Mouse (Mus musculus): ENCODE results near the gene Pcsk6. TPM values are rescaled to one million over a fixed set of nuclear protein-coding genes. Genes with fewer than 3 reads are reported as not detected.
A peak's percentile ranks its signal among the peaks of the same experiment; 100 is the strongest.

Pcsk6 gene
- polyA plus RNA-seq, 1 experiment = 63.6 TPM

DNA sequence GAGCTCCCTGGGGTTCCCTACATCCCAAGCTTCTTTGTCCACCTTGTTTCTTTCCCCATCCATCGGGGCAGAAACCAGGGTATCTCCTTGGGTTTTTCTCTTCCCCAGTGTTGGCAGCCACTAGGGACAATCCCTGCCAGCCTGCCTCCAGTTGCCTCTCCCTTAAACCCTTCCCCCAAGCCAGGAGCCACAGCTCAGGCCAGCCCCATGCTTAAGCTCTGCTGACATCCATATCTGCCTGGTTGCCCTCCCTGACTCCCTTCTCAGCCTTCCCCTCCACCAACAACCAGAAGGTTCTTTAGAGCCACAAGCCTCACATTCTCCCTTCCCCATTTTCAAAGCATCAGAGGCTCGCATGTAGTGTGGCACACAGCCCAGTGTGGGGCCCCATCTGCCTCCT is 10.3 kb downstream of the Pcsk6 start:
- no peak overlapping the region for H3K4me3 ChIP-seq (ENCODE audit: insufficient read depth, low read depth, low read length)
- H3K27ac ChIP-seq (replicated peaks; ENCODE audit: low read depth, low read length) = peak overlapping the region; percentile 15; the same call in 1 of the 2 replicates
- peaks cover 11% of the 10 kb centered on the region for H3K4me1 ChIP-seq (ENCODE audit: control insufficient read depth, insufficient read depth, insufficient read length, low read length)

- Histone ChIP-seq H3K27ac (replicated peaks; ENCODE audit: low read depth, low read length) (no peak overlapping the region), H3K4me1 (ENCODE audit: control insufficient read depth, insufficient read depth, insufficient read length, low read length) (peaks cover 7% of the 10 kb centered on the region), H3K4me3 (ENCODE audit: insufficient read depth, low read depth, low read length) (no peak overlapping the region)
Measured at GRCm38 (mm10) chr7:65873176-65873845, 11.8 kb downstream of the Pcsk6 start.

GRCm38 (mm10) chr7:65873902-65874301 is 12.4 kb downstream of the Pcsk6 start:
- Histone ChIP-seq H3K4me3 (ENCODE audit: insufficient read depth, low read depth, low read length) (no peak overlapping the region), H3K27ac (replicated peaks; ENCODE audit: low read depth, low read length) (no peak overlapping the region), H3K4me1 (ENCODE audit: control insufficient read depth, insufficient read depth, insufficient read length, low read length) (peaks cover 6% of the 10 kb centered on the region)

- no peak overlapping the region for H3K4me3 ChIP-seq (ENCODE audit: insufficient read depth, low read depth, low read length)
- H3K4me1 ChIP-seq (ENCODE audit: control insufficient read depth, insufficient read depth, insufficient read length, low read length) = no peaks in the 10 kb centered on the region; the same call in 1 of the 2 replicates
- H3K27ac ChIP-seq (replicated peaks; ENCODE audit: low read depth, low read length) = no peak overlapping the region
Measured at GRCm38 (mm10) chr7:65876596-65876995, 15.1 kb downstream of the Pcsk6 start.

GRCm38 (mm10) chr7:65878234-65878633 is 16.7 kb downstream of the Pcsk6 start:
- no peak overlapping the region for H3K4me3 ChIP-seq (ENCODE audit: insufficient read depth, low read depth, low read length)
- no peak overlapping the region for H3K27ac ChIP-seq (replicated peaks; ENCODE audit: low read depth, low read length)
- H3K4me1 ChIP-seq (ENCODE audit: control insufficient read depth, insufficient read depth, insufficient read length, low read length) = no peaks in the 10 kb centered on the region; the same call in 1 of the 2 replicates

GRCm38 (mm10) chr7:65879330-65879729 is 17.8 kb downstream of the Pcsk6 start:
- Histone ChIP-seq H3K4me1 (ENCODE audit: control insufficient read depth, insufficient read depth, insufficient read length, low read length) (no peaks in the 10 kb centered on the region; the same call in 1 of the 2 replicates), H3K27ac (replicated peaks; ENCODE audit: low read depth, low read length) (no peak overlapping the region), H3K4me3 (ENCODE audit: insufficient read depth, low read depth, low read length) (no peak overlapping the region)

- Histone ChIP-seq H3K4me1 (ENCODE audit: control insufficient read depth, insufficient read depth, insufficient read length, low read length) (no peaks in the 10 kb centered on the region; the same call in 1 of the 2 replicates), H3K4me3 (ENCODE audit: insufficient read depth, low read depth, low read length) (no peak overlapping the region), H3K27ac (replicated peaks; ENCODE audit: low read depth, low read length) (no peak overlapping the region)
Measured at GRCm38 (mm10) chr7:65880666-65881289, 19.2 kb downstream of the Pcsk6 start.

DNA sequence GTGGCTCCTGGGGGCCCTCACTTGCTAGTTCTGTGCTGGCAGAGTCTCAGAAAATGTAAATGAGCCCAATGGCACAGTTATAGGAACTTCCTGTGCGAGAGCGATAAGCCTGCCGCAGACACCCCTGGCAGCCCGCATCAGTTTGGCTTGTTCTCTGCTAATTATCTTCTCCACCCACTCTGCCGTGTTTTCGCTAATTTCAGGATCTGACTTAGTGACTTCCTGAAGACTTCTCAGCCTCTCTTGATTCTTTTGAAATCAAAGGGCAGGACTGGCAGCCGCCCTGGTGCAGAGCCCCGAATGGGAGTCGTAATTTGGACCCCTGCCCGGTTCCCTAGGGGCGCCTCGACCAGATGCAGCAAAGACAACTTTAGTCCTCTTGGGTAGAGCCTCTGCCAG is 19.8 kb downstream of the Pcsk6 start:
- Histone ChIP-seq H3K27ac (replicated peaks; ENCODE audit: low read depth, low read length) (no peak overlapping the region), H3K4me3 (ENCODE audit: insufficient read depth, low read depth, low read length) (peak overlapping the region; percentile 11), H3K4me1 (ENCODE audit: control insufficient read depth, insufficient read depth, insufficient read length, low read length) (no peaks in the 10 kb centered on the region; the same call in 1 of the 2 replicates)

GRCm38 (mm10) chr7:65884928-65885327 is 23.4 kb downstream of the Pcsk6 start:
- Histone ChIP-seq H3K4me3 (ENCODE audit: insufficient read depth, low read depth, low read length) (no peak overlapping the region), H3K4me1 (ENCODE audit: control insufficient read depth, insufficient read depth, insufficient read length, low read length) (no peaks in the 10 kb centered on the region; the same call in 1 of the 2 replicates), H3K27ac (replicated peaks; ENCODE audit: low read depth, low read length) (no peak overlapping the region)

DNA sequence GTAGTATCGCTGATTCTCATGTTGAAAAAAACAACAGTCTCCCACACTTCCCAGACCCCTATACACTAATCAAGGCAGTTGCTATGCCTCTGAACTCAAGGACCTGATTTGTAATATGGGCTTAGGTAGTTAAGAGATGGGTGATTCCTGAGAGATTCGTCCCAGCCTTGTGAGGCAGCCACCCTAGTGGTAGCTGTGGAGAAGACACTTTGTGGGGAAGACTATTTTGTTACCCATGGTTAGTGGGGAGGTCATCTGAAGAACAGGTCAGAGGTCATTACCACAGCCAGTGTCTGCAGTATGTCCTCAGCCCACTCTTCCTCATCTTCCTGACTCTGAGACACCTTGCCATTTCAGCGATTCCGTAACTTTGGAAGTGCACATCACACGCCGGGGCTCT is 24.3 kb downstream of the Pcsk6 start:
- no peak overlapping the region for H3K4me3 ChIP-seq (ENCODE audit: insufficient read depth, low read depth, low read length)
- no peaks in the 10 kb centered on the region; the same call in 1 of the 2 replicates for H3K4me1 ChIP-seq (ENCODE audit: control insufficient read depth, insufficient read depth, insufficient read length, low read length)
- no peak overlapping the region for H3K27ac ChIP-seq (replicated peaks; ENCODE audit: low read depth, low read length)

DNA sequence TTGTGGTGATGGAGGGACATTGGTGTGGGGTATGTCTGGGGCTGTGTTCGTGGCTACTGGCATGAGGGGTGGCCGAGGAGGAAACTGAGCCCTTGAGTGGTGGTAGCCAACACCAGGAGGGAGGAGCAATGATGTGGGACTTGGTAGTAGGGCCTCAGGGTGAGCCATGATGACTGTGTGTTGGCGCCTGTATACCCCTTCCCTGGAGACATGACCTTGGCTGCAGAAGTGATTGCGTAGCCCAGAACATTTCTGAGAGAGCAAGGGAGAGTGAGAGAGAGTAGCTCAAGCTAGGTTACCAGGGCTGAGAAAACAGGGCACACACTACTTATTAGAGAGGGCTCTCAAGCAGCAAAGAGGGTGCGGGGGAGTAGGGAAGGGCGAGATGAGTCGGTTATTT is 30.3 kb downstream of the Pcsk6 start:
- peak overlapping the region; percentile 59 for H3K27ac ChIP-seq (replicated peaks; ENCODE audit: low read depth, low read length)
- H3K4me3 ChIP-seq (ENCODE audit: insufficient read depth, low read depth, low read length) = no peak overlapping the region

DNA sequence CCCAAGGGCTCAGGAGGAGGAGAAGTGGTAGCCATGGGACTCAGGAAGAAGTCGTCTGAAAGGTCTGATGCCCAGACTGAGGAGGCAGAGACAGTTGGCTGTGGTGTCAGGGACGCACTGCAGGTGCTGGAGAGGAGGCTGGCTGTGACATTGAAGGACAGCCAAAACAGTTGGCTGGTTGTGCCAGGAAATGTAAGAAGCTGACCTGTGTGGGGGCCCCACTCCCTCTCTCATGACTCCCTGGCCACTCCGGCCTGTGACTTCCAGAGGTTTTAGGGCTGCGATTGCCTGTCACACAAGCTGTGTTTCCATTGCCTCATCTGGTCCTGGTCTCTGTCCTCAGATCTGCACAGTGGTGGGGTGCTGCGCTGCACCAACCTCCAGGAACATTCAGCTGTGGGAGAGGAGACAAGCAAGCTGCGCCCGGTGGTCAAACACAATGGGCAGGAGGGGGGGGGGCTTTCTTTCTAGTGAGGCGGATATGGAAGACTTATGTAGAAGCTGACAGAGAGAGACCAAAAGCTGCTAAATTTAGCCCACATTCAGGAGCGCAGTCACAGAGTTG is 30.8 kb downstream of the Pcsk6 start:
- Histone ChIP-seq H3K4me1 (ENCODE audit: control insufficient read depth, insufficient read depth, insufficient read length, low read length) (no peaks in the 10 kb centered on the region), H3K27ac (replicated peaks; ENCODE audit: low read depth, low read length) (peak overlapping the region; percentile 59), H3K4me3 (ENCODE audit: insufficient read depth, low read depth, low read length) (no peak overlapping the region)

More for the DNA sequence above, 30.3 kb downstream of the Pcsk6 start:
- H3K4me1 ChIP-seq (ENCODE audit: control insufficient read depth, insufficient read depth, insufficient read length, low read length) = no peaks in the 10 kb centered on the region

DNA sequence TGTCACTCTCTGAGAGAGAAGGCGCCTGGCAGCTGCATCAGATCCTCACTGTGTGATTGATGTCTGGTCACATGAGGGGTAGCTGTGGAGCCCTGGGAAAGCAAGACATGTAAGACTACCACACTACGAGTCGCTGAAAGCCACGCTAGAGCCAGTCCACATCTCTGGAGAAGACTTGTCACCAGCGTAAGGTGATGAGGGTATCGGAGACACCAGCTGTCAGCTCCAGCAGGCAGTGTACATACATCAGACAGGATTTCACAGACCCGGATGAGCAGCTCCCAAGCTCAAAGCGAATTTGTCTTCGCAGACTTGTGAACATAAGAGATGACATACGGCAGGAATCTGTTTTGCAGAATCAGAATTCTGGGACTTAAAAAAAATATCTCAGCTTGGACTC is 32.0 kb downstream of the Pcsk6 start:
- Histone ChIP-seq H3K27ac (replicated peaks; ENCODE audit: low read depth, low read length) (no peak overlapping the region), H3K4me1 (ENCODE audit: control insufficient read depth, insufficient read depth, insufficient read length, low read length) (no peaks in the 10 kb centered on the region), H3K4me3 (ENCODE audit: insufficient read depth, low read depth, low read length) (no peak overlapping the region)

GRCm38 (mm10) chr7:65895262-65895661 is 33.7 kb downstream of the Pcsk6 start:
- Histone ChIP-seq H3K27ac (replicated peaks; ENCODE audit: low read depth, low read length) (no peak overlapping the region), H3K4me1 (ENCODE audit: control insufficient read depth, insufficient read depth, insufficient read length, low read length) (no peaks in the 10 kb centered on the region), H3K4me3 (ENCODE audit: insufficient read depth, low read depth, low read length) (no peak overlapping the region)

- H3K4me3 ChIP-seq (ENCODE audit: insufficient read depth, low read depth, low read length) = no peak overlapping the region
- no peak overlapping the region for H3K27ac ChIP-seq (replicated peaks; ENCODE audit: low read depth, low read length)
- peaks cover 2% of the 10 kb centered on the region; the same call in 1 of the 2 replicates for H3K4me1 ChIP-seq (ENCODE audit: control insufficient read depth, insufficient read depth, insufficient read length, low read length)
Measured at GRCm38 (mm10) chr7:65901231-65901630, 39.7 kb downstream of the Pcsk6 start.

Data from brown adipose tissue, adult 24 weeks (tissue).